Mouse (Mus musculus) monocyte, adult 2 months (primary cell): Measurements from ENCODE around the gene Sfmbt2.

Experiments used
- DNase-seq, 2 experiments: peaks; one replicate each; pipeline ENCODE4 v3.0.0; 2022; ENCODE audit warnings: low spot score in 2 of 2, low read depth in 1 of 2

The Sfmbt2 gene

GRCm38 (mm10) chr2:10542388-10542787 is 172.1 kb downstream of the Sfmbt2 start:
- no peak for DNase-seq

DNA sequence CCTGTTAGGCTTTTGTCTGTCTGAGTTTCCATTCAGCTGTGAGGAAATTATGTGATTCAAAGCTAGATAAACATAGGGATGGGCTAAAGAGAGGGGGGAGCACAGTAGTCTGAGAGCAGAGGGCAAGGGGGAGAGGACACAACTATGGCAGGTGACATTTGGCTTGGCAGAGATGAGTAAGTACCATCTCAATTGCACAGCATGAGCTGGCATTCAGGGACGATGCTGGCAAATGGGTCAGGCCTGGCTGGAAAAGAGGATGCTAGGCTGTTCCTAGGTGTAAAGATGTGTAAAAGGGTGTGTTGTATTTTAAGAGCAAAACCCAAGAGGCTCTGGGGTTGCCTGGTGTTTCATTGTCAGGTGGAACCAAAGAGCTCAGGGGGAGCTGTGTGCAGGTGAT is 188.5 kb downstream of the Sfmbt2 start:
- no peak for DNase-seq

DNA sequence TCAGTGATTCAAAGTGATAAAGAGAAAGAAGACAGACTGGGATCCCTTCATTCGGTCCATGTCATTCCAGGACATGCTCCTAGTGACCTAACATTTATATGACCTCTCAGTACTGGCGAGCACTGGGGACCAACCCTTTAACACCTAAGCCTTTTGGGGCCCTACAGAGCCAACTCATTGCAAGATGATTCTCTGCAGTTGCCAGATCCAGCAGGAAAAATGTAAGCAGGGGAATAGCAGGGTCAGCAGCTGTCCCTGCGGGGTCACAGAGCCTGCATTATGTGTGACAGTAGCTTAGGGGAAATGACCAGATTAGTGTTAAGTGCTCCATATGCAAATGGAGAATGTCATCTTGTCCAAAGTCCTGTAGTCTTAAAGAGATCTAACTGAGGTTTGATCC is 195.2 kb downstream of the Sfmbt2 start:
- DNase-seq, result no peak

GRCm38 (mm10) chr2:10569392-10569791 is 199.1 kb downstream of the Sfmbt2 start:
- DNase-seq, result no peak

- no peak for DNase-seq
These were observed 202.0 kb downstream of the Sfmbt2 start for GRCm38 (mm10) chr2:10572311-10572710.

DNA sequence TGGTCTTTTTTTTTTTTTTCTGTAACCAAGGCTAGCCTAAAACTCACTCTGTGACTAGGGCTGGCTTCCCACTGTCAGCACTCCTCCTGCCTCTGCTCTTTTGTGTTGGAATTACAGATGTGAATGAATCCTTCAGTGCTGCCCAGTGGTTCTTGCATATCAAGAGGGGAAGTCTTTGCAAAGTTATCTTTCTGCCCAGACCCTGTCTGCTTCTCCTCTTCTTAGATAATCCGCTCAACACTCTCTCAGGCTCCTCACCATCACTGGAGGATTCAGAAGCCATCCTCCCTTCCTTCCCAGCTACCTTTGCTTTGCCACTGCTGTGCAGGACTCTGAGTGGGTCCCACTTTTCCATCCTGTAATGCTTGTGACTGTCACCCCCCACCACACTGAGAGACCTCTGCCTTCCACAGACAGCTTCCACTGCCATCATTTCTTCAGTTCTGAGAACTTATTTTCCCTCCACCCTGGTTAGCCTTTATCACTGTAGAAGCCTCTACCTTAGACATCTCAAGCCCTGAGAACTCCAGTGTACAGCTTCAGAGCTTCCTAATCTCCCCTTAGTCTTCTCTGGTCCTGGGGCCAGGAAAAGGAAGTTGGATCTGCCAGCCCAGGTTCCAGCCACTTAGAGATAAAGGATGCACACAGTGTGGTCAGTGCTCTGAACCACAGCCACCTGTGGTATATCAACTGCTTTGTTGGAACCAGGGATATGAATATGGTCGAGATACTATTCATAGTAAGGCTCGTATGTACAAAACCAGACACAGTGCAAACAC is 205.8 kb downstream of the Sfmbt2 start:
- DNase-seq, result no peak

GRCm38 (mm10) chr2:10582673-10583072 is 212.4 kb downstream of the Sfmbt2 start:
- no peak for DNase-seq

- no peak for DNase-seq
These were observed 212.8 kb downstream of the Sfmbt2 start for GRCm38 (mm10) chr2:10583103-10583502.

GRCm38 (mm10) chr2:10591310-10591709 is 221.0 kb downstream of the Sfmbt2 start:
- DNase-seq, result no peak

DNA sequence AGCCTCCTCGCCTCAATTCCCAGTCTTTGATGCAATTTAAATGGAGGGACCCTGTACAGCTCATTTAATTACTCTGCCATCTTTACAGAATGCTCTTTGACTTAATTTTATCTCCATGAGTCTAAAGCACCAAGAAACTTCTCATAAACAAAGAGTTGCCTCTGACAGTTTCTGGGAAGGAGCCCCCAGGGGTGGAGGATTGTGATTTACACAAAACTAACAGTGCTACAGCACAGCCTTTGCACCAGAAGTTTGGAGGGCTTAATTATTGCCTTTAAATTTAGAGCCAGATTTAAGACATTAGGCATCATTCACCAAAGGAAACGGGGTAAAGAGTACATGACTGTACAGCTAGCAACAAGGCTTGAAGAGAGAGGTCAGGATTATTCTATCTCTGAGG is 245.2 kb downstream of the Sfmbt2 start:
- DNase-seq, result no peak
